Mouse (Mus musculus) kidney, embryonic 14.5 days (tissue): ENCODE measurements at regions not wholly inside any gene's neighbourhood (a gene's known extent, or its start where the extent isn't known, plus 50 kb on each side); places are given as distances from the start of the nearest gene placed in this dataset.

ENCODE experiments used
- ATAC-seq: fragments of 200-750 bp; cut with Nextera tagmentation; 2 replicates; pipeline ENCODE4 v1.8.0; 2017; ENCODE audit warnings: moderate number of reproducible peaks, mild to moderate bottlenecking, moderate TSS enrichment, moderate library complexity; ENCODE audit not compliant: low FRiP score, low TSS enrichment
- H3K27ac ChIP-seq: fragments of 300-500 bp; sonication (generic); 2 replicates; pipeline ENCODE4 v1.5.1; 2014; ENCODE audit warnings: low read depth, mild to moderate bottlenecking, low read length, moderate library complexity, mixed read lengths
- H3K27me3 ChIP-seq: fragments of 300-500 bp; sonication (generic); 2 replicates; pipeline ENCODE4 v1.6.1; 2014; ENCODE audit warnings: mild to moderate bottlenecking, low read length; ENCODE audit not compliant: control insufficient read depth, insufficient read depth
- H3K36me3 ChIP-seq: fragments of 300-500 bp; sonication (generic); 2 replicates; pipeline ENCODE4 v1.6.1; 2014; ENCODE audit warnings: low read length, mixed read lengths; ENCODE audit not compliant: control insufficient read depth, insufficient read depth
- H3K4me1 ChIP-seq: fragments of 300-500 bp; sonication (generic); 2 replicates; pipeline ENCODE4 v1.6.1; 2014; ENCODE audit warnings: low read length, mixed read lengths; ENCODE audit not compliant: control insufficient read depth, insufficient read depth
- H3K4me2 ChIP-seq: fragments of 300-500 bp; sonication (generic); replicated peaks from 2 replicates; pipeline ENCODE4 v1.6.1; 2014; ENCODE audit warnings: low read depth, mild to moderate bottlenecking, low read length
- H3K4me3 ChIP-seq: fragments of 300-500 bp; sonication (generic); 2 replicates; pipeline ENCODE4 v1.5.1; 2014; ENCODE audit warnings: mild to moderate bottlenecking, low read length
- H3K9ac ChIP-seq: fragments of 300-500 bp; sonication (generic); 2 replicates; pipeline ENCODE4 v1.6.1; 2014; ENCODE audit warnings: low read depth, mild to moderate bottlenecking, low read length, moderate library complexity
- H3K9me3 ChIP-seq: fragments of 300-500 bp; sonication (generic); 2 replicates; pipeline ENCODE4 v1.6.1; 2016; ENCODE audit warnings: low read length; ENCODE audit not compliant: control insufficient read depth
- WGBS: fragments of 180-500 bp; shearing (Covaris S2); extraction: QIAGEN DNeasy Blood & Tissue Kit; methylation state at CpG from one replicate; pipeline ENCODE4 v1.1.7; 2014; 5-methylcytosine and 5-hydroxymethylcytosine counted together

DNA sequence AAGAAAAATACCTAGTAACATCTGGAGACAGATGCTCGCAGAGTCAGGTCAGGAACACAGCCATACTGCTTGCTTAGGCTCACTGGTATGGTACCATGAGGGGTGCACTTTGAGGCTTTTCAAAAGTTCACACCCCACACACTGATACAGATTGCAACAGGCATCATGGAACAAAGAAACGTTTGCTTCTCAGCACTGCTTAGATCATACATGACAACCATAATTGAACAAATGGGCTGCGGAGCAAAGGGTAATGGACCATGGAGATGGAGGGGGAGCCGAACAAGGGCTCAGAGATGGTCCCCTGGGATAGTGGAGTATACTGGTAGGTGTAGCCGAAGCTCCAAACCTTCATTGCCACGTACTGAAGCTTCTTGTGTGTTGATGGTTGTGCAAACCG is 228.6 kb upstream of the Tll1 start:
- no peak overlapping the region for H3K27ac ChIP-seq

DNA sequence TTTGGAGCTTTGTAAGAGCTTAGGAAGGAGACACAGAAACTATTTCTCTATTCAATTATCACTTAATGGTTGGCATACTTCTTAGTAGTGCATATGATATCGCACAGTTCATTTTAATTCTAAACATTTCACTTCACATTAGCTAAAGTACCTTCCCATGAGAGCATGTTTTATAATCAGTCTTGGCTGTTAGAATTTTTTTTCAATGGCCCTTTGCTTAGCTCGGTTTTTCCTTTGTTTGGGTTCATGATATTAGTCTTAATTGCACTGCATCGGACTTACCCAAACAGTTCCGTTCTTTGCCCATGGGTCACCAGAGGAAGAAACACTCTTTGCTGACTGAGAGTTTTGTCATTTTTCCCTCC is 216.8 kb upstream of the Tll1 start:
- H3K36me3 ChIP-seq, result no peaks in the 10 kb centered on the region
- no peak overlapping the region for H3K9ac ChIP-seq
- 82% methylated on average over 4 of the region's 4 CpGs for WGBS
- ATAC-seq, result no peak
- no peak overlapping the region for H3K4me2 ChIP-seq
- no peaks in the 10 kb centered on the region for H3K27me3 ChIP-seq
- H3K4me3 ChIP-seq, result no peak overlapping the region
- H3K4me1 ChIP-seq, result no peaks in the 10 kb centered on the region
- no peak overlapping the region for H3K27ac ChIP-seq
- H3K9me3 ChIP-seq, result no peaks in the 10 kb centered on the region

More for the DNA sequence above, 228.6 kb upstream of the Tll1 start:
- no peaks in the 10 kb centered on the region for H3K9me3 ChIP-seq
- H3K36me3 ChIP-seq, result no peaks in the 10 kb centered on the region
- H3K4me3 ChIP-seq, result no peak overlapping the region
- ATAC-seq, result no peak
- WGBS, result 65% methylated on average over 7 of the region's 7 CpGs
- H3K4me2 ChIP-seq, result no peak overlapping the region
- no peaks in the 10 kb centered on the region for H3K4me1 ChIP-seq
- no peaks in the 10 kb centered on the region for H3K27me3 ChIP-seq
- no peak overlapping the region for H3K9ac ChIP-seq

DNA sequence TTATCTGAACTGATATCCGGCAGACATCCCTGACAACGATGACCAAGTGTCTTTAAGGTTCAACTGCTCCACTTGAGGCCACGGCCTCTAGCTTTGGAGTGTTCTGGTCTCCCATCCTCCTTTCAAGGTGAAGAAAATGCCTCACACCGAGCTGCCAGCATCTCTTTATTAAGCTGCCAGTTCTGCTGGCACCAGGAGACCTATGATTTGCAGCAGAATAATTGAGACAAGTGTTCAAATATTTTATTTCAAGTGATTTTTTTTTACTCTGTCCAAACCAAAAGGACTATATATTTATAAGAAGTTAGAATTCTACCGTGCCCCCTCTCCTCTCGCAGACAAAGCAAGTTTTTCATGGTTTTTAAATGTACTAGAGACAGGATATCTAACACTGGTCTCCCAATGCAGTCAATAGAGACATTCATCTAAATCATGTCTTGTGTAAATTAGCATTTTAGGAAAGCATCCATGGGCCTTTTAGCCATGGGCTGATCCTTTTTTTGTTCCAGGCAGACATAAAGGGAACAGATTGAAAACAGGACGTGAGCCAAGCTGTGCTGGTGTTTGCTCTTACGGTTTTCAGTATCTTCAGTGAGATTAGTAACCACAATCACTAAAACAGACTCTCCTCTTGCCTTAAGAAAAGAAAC is 216.3 kb upstream of the Tll1 start:
- H3K4me3 ChIP-seq, result no peak overlapping the region
- ATAC-seq, result no peak
- 72% methylated on average over 8 of the region's 8 CpGs for WGBS
- no peak overlapping the region for H3K4me2 ChIP-seq
- H3K27me3 ChIP-seq, result no peaks in the 10 kb centered on the region
- no peaks in the 10 kb centered on the region for H3K4me1 ChIP-seq
- no peaks in the 10 kb centered on the region for H3K36me3 ChIP-seq
- no peaks in the 10 kb centered on the region for H3K9me3 ChIP-seq
- no peak overlapping the region for H3K27ac ChIP-seq
- H3K9ac ChIP-seq, result no peak overlapping the region

DNA sequence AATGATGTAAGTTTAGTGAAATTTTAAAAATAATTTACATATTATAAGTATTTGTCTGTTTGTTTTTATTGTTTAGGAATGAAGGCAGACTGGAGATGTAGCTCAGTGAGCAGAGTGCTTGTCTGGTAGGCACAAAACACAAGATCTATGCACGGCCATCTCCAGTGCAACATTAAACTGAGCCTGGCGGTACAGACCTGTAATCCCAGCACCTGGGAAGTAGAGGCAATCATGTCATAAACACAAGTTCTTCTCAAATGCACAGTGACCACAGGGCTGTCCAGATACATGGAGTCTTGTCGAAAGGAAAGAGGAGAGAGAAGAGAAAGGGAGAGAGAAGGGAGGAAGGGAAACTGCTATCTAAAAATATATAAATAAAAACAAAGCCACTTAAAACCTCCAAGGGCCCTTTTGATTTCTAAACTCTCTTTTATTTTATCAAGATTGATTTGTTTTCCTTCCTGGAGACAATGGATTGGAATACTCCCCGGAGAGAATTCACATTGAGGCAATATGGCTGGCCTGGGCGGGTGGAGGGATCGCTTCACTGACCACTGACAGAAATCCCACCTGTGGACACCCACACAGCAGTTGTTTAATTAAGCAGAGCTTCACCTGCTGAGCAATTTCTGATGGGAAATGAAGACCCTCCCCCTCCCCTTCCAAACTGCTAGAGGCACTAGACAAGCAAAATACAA is 215.6 kb upstream of the Tll1 start:
- no peak overlapping the region for H3K4me3 ChIP-seq
- no peak overlapping the region for H3K9ac ChIP-seq
- H3K4me2 ChIP-seq, result no peak overlapping the region
- WGBS, result 72% methylated on average over 6 of the region's 6 CpGs
- no peaks in the 10 kb centered on the region for H3K36me3 ChIP-seq
- H3K27me3 ChIP-seq, result no peaks in the 10 kb centered on the region
- no peaks in the 10 kb centered on the region for H3K4me1 ChIP-seq
- ATAC-seq, result no peak
- no peaks in the 10 kb centered on the region for H3K9me3 ChIP-seq
- no peak overlapping the region for H3K27ac ChIP-seq

DNA sequence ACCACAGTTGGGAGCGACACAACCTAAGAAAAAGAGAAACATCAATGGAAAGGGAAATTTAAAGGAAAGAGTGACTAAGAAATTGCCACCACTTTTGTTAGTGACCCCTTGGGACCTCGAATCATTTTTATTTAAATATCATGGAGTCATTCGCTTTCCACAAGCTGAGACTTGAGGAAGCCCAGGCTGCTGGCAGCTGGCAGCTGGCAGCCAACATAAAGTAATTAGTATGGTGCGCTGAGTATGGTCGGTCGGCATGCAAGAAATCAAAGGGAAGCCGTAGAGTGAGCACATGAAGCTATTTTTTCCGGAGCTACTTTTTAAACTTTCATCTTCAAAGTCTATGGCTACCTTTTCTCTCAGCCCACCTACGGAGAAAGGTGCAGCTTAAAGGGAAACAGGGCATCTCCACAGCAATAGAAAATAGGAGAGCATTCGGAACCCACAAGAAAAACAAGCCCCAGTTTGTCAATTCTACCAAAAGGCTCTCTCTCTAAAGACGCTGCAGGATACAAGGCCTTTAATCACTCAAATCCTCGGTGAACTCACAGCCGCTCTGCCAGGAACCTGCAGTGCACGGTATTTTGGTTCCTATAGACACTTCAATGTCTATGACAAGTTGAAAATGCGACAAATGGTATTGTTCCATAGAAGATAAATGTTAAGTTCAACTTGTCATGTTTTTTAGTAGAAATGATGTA is 206.6 kb upstream of the Tll1 start:
- no peak for ATAC-seq
- no peaks in the 10 kb centered on the region for H3K9me3 ChIP-seq
- H3K27ac ChIP-seq, result no peak overlapping the region

DNA sequence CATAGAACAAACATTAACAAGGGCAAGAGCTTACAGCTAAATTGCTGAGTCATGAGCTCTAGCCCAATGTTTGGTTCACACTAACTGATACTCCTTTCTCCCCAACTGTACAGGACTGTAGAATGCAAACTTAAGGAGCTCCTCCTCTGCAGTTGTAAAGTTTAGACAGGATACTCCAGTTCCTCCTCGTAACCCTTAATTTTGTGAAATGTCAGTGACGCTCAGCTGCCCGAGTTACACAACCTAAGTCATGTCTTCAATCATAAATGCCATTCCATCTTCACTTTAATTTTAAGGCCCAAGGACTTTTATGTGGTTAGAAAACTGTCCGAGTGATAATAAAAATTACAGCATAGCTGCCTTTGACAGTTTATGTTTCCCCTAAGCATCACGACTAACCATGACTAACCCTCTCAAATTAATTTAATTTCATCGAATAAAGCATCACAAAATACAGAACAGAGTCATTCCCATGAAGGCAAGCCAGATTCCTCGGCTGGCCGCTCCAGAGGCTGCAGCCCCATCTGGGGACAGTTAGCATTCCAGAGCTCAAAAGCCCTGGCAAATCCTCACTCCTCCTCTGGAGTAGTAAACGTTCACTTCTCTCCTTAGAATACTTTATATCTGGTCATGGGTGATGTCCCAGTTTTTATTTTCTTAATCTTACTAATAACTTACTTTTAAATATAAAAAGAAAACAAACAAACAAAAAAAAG is 200.9 kb upstream of the Tll1 start:
- H3K9me3 ChIP-seq, result no peaks in the 10 kb centered on the region
- 53% methylated on average over 9 of the region's 9 CpGs for WGBS

More for the DNA sequence above, 206.6 kb upstream of the Tll1 start:
- 65% methylated on average over 15 of the region's 15 CpGs for whole genome bisulfite sequencing
- Histone ChIP-seq H3K36me3 (no peaks in the 10 kb centered on the region), H3K4me3 (no peak overlapping the region), H3K9ac (no peak overlapping the region), H3K4me1 (no peaks in the 10 kb centered on the region), H3K27me3 (no peaks in the 10 kb centered on the region), H3K4me2 (no peak overlapping the region)

DNA sequence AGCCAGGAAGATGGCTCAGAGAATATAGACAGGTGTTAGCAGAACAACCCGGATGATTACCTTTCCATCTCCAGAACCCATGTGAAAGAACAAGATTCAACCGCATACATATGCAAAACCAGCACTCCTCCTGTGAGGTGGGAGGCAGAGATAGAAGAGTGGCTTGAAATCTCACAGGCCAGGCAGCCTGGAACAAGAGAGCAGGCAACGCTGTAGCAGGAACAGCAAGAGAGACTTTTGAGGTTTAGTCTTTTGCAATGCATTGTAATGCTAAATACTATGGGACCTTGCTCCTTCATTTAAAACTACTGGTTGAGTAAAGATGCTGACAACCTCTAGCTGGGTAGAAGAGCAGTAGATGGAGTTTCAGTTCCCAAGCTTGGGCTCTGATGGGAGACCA is 193.5 kb upstream of the Tll1 start:
- no peaks in the 10 kb centered on the region for H3K9me3 ChIP-seq
- no peaks in the 10 kb centered on the region for H3K27me3 ChIP-seq
- ATAC-seq, result no peak
- WGBS, result 74% methylated on average over 3 of the region's 3 CpGs
- no peak overlapping the region for H3K27ac ChIP-seq
- H3K4me2 ChIP-seq, result no peak overlapping the region
- no peaks in the 10 kb centered on the region for H3K4me1 ChIP-seq
- H3K4me3 ChIP-seq, result no peak overlapping the region
- H3K36me3 ChIP-seq, result no peaks in the 10 kb centered on the region
- no peak overlapping the region for H3K9ac ChIP-seq

More for the DNA sequence above, 200.9 kb upstream of the Tll1 start:
- Histone ChIP-seq H3K4me1 (no peaks in the 10 kb centered on the region), H3K27ac (no peak overlapping the region), H3K36me3 (no peaks in the 10 kb centered on the region), H3K4me2 (no peak overlapping the region), H3K4me3 (no peak overlapping the region), H3K9ac (no peak overlapping the region), H3K27me3 (no peaks in the 10 kb centered on the region)
- ATAC-seq, result no peak

DNA sequence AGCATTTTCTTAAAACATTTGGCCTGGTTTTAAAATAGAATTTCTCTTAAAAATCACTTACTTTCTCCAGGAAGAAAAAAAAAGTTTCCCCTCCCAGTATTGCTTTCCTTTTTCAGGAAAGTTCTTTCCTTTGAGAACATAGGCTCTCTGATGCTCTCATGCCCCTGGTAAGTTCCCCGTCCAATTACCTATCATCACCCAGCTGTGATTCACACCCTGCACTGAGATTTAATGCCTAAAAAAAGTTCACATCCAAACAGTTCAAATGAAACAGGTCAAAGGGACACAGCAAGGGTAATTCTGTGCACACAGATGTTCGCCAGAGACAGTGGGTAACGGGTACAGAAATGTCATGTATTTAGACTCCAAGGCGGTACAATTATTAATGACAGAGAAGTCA is 191.8 kb upstream of the Tll1 start:
- H3K9me3 ChIP-seq, result no peaks in the 10 kb centered on the region
- no peaks in the 10 kb centered on the region for H3K27me3 ChIP-seq
- ATAC-seq, result no peak
- no peak overlapping the region for H3K4me3 ChIP-seq
- no peaks in the 10 kb centered on the region for H3K36me3 ChIP-seq
- H3K4me2 ChIP-seq, result no peak overlapping the region
- no peak overlapping the region for H3K9ac ChIP-seq
- no peak overlapping the region for H3K27ac ChIP-seq
- 24% methylated on average over 4 of the region's 4 CpGs for WGBS
- no peaks in the 10 kb centered on the region for H3K4me1 ChIP-seq

DNA sequence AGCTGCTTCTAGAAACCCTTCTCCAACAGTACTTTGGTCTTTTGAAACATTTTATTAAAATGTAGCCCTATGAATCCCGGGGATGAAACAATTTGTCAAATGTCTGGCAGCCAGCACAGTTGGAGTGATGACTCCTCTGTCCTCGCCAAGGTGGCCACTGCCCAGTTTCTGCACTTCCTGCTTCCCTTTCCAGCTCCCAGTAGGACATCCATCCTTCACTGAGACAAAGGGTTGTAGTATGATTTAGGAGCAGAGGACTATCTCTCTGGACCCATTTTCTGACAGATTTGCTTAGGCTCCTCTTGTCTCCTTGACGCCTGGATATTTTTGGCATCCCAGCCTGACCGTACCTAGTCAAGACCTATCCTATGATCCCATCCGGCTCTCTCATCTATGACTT is 189.7 kb upstream of the Tll1 start:
- ATAC-seq, result no peak
- Histone ChIP-seq H3K36me3 (no peaks in the 10 kb centered on the region), H3K9me3 (no peaks in the 10 kb centered on the region), H3K27me3 (no peaks in the 10 kb centered on the region), H3K9ac (no peak overlapping the region), H3K4me1 (no peaks in the 10 kb centered on the region), H3K27ac (no peak overlapping the region), H3K4me3 (no peak overlapping the region), H3K4me2 (no peak overlapping the region)
- 83% methylated on average over 5 of the region's 5 CpGs for WGBS
